Mouse (Mus musculus): ENCODE results near the gene Try5. TPM values are rescaled to one million over a fixed set of nuclear protein-coding genes. Genes with fewer than 3 reads are reported as not detected.

Gene Try5
- 0.53 and 0.70 TPM in 2 replicates for polyA plus RNA-seq (2015; fragmentation: Nextera tagmentation; extraction: Ambion mirVana)

DNA sequence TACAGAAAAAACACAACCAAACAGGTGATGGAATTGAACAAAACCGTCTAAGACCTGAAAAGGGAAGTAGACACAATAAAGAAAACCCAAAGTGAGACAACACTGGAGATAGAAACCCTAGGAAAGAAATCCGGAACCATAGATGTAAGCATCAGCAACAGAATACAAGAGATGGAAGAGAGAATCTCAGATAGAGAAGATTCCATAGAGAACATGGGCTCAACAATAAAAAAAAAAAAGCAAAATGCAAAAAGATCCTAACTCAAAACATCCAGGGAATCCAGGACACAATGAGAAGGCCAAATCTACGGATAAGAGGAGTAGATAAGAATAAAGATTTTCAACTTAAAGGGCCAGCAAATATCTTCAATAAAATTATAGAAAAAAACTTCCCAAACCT is at the start of gene Try5:
Try5 (minus strand) TSS at position 101 of the 400 bp plus-strand sequence.

GRCm38 (mm10) chr6:41353932-41354331 is 37.3 kb upstream of the Try5 start, which contains the start of gene Try10:
Gene Try10 (plus strand): TSS chr6:41354105.

GRCm38 (mm10) chr6:41301969-41302368 is 14.7 kb downstream of the Try5 start, which contains the start of gene Try4:
Gene Try4 (plus strand): TSS chr6:41302269.

Other genes with a start within 250 kb of the Try5 start
- not detected in 2 replicates for gene Try4, start 14.6 kb downstream of the Try5 start, polyA plus RNA-seq (2015; fragmentation: Nextera tagmentation; extraction: Ambion mirVana)
- gene Try10, start 37.3 kb upstream of the Try5 start, polyA plus RNA-seq (2015; fragmentation: Nextera tagmentation; extraction: Ambion mirVana) = not detected in 2 replicates
- gene Prss3, start 60.8 kb upstream of the Try5 start, polyA plus RNA-seq (2015; fragmentation: Nextera tagmentation; extraction: Ambion mirVana) = not detected in 2 replicates
- gene Gm5771, start 75.5 kb upstream of the Try5 start, polyA plus RNA-seq (2015; fragmentation: Nextera tagmentation; extraction: Ambion mirVana) = not detected in 2 replicates
- gene Gm10334, start 129.3 kb upstream of the Try5 start, polyA plus RNA-seq (2015; fragmentation: Nextera tagmentation; extraction: Ambion mirVana) = not detected in 2 replicates
- not detected in 2 replicates for gene Prss1, start 142.1 kb upstream of the Try5 start, polyA plus RNA-seq (2015; fragmentation: Nextera tagmentation; extraction: Ambion mirVana)
- not detected in 2 replicates for gene Prss2, start 204.9 kb upstream of the Try5 start, polyA plus RNA-seq (2015; fragmentation: Nextera tagmentation; extraction: Ambion mirVana)